Mouse (Mus musculus) hindbrain, embryonic 10.5 days (tissue): ENCODE results near the gene Ypel4. TPM values are rescaled to one million over a fixed set of nuclear protein-coding genes. Genes with fewer than 3 reads are reported as not detected.
A peak's percentile ranks its signal among the peaks of the same experiment; 100 is the strongest.

ENCODE experiments used
- DNase-seq: peaks from one replicate; pipeline ENCODE4 v3.0.0-alpha.2; 2017; ENCODE audit warnings: low spot score
- H3K27ac ChIP-seq: fragments of 300-500 bp; sonication (generic); 2 replicates; pipeline ENCODE4 v1.5.1; 2016; ENCODE audit warnings: mild to moderate bottlenecking, moderate library complexity
- H3K27me3 ChIP-seq: fragments of 300-500 bp; sonication (generic); 2 replicates; pipeline ENCODE4 v1.6.1; 2016; ENCODE audit warnings: mild to moderate bottlenecking; ENCODE audit not compliant: poor library complexity, insufficient read depth, severe bottlenecking
- H3K36me3 ChIP-seq: fragments of 300-500 bp; sonication (generic); 2 replicates; pipeline ENCODE4 v1.6.1; 2016; ENCODE audit warnings: mild to moderate bottlenecking, moderate library complexity
- H3K4me1 ChIP-seq: fragments of 300-500 bp; sonication (generic); replicated peaks from 2 replicates; pipeline ENCODE4 v1.6.1; 2016; ENCODE audit warnings: mild to moderate bottlenecking
- H3K4me3 ChIP-seq: fragments of 300-500 bp; sonication (generic); 2 replicates; pipeline ENCODE4 v1.5.1; 2016; ENCODE audit warnings: mild to moderate bottlenecking, moderate library complexity
- H3K9me3 ChIP-seq: fragments of 300-500 bp; sonication (generic); 2 replicates; pipeline ENCODE4 v1.6.1; 2016; ENCODE audit warnings: mild to moderate bottlenecking, moderate library complexity
- WGBS: fragments of 180-500 bp; shearing (Covaris S2); methylation state at CpG from one replicate; pipeline ENCODE4 v1.1.7; 2016; 5-methylcytosine and 5-hydroxymethylcytosine counted together
- polyA plus RNA-seq: library from polyadenylated mRNA; unstranded; fragments of >200 nt; fragmentation: Nextera tagmentation; extraction: Ambion mirVana; gene quantifications from 2 replicates; pipeline ENCODE4 v1.2.1, GENCODE M21; 2016

Gene Ypel4
- polyA plus RNA-seq, 1 experiment from 2014 or later, result 14.6 TPM

DNA sequence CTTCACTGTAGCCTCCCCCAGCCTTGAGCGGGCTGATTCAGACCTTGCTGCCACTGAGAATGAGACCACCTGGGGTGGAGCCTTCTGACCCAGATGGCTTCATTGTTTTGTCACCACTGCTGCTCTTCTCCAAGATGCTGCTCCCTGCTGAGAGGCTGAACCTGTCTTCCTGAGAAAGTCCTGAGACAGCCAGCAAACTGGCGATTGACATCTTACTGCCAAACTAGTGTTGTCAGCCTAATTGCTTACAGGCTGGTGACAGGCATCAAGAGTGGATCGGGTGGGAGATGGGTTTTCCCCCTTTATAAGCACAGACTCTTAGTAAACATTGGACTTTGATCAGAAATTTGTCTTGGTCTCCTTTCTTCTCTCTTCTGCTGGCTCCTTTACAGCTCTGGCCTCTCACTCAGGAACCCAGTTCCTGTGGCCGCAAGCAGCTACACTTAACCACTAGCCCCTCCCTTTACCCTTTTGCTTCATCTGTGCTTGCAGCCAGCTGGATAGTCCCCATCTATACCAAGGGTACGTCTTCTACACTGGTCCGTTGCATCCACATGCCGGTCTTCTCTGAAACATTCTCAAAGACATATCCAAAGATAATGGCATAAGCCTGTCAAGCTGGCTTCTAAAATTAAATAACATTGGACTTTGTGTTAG lies 23.3 kb downstream of the Ypel4 start:
- no peaks in the 10 kb centered on the region for H3K27me3 ChIP-seq
- H3K4me1 ChIP-seq, result peaks cover 14% of the 10 kb centered on the region; the same call in 1 of the 2 replicates
- no peak for DNase-seq
- H3K27ac ChIP-seq, result peak overlapping the region; percentile 23; the same call in 1 of the 2 replicates
- WGBS, result 58% methylated on average over 7 of the region's 7 CpGs
- H3K4me3 ChIP-seq, result no peak overlapping the region
- H3K9me3 ChIP-seq, result no peaks in the 10 kb centered on the region
- H3K36me3 ChIP-seq, result no peaks in the 10 kb centered on the region

DNA sequence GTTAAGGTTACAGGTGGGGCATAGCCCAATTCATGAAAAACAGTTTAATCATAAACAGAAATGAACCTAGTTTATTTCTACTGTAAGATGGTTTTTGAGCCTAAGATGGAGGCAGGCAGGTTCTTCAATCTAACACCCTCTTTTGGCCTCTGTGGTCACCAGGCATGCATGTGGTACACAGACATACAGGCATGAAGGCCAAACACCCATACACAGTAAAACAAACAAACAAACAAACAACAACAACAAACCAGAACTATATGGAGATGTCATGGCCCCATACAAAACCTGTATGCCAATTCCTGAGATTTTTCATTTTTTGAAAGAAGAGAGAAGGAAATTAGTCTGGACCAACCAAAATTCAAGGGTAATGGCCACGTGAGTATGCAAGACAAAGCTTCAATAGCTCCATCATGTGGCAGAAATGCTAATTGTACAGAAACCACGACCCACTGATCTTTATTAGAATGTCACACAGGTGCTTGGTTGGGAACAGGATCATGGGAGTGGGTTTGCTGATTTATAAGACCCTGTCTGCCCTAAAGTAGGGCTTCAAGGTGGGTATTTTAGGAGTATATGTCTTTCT lies 24.8 kb downstream of the Ypel4 start:
- WGBS, result 2% methylated on average over 2 of the region's 2 CpGs
- no peak overlapping the region for H3K4me3 ChIP-seq
- peaks cover 11% of the 10 kb centered on the region; the same call in 1 of the 2 replicates for H3K4me1 ChIP-seq
- no peaks in the 10 kb centered on the region for H3K36me3 ChIP-seq
- no peaks in the 10 kb centered on the region for H3K27me3 ChIP-seq
- peak; percentile 23 for DNase-seq
- no peak overlapping the region for H3K27ac ChIP-seq
- no peaks in the 10 kb centered on the region for H3K9me3 ChIP-seq

DNA sequence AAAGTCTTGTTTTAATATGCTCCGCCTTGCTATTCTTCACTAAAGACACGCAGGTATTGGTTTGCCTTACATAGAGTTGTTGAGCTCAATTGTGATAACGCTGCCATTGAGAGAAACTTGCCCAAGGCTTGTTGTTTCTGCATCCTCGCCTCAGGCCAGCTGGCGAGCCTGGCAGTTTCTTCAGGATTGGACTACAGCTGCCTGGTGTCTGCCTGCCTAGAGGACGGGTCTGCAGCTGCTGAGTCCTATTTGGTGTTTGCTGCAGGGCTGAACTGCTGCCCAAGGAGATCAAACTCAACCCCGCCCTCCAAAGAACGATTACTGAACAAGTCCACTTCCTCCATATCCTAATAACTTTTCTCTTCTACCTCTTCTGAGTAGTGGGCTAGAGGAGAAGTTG lies 26.9 kb downstream of the Ypel4 start:
- no peaks in the 10 kb centered on the region for H3K9me3 ChIP-seq
- H3K27me3 ChIP-seq, result no peaks in the 10 kb centered on the region
- WGBS, result 74% methylated on average over 8 of the region's 8 CpGs
- H3K4me1 ChIP-seq, result peaks cover 11% of the 10 kb centered on the region; the same call in 1 of the 2 replicates
- peaks cover 13% of the 10 kb centered on the region for H3K36me3 ChIP-seq
- DNase-seq, result no peak
- H3K4me3 ChIP-seq, result no peak overlapping the region
- no peak overlapping the region for H3K27ac ChIP-seq

DNA sequence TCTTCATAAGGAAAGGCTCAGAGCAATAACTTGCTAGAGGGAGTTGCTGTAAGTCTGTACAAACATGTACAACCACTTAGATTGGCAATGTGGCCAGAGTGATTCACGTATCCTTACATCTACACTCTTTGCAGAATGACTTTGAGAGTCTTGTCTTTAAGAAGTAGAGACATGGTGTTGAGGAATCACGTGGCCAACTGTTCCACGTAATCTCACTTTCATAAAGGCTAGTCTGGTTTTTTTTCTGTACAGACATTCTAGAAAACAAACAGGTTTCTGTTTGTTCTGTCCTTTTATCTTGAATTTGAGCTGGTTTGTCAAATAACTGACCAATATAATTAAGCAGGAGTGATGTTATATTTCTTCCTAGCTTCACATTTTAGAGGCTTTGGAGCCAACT lies 27.5 kb downstream of the Ypel4 start:
- Histone ChIP-seq H3K27me3 (no peaks in the 10 kb centered on the region), H3K36me3 (peaks cover 13% of the 10 kb centered on the region), H3K9me3 (no peaks in the 10 kb centered on the region), H3K4me1 (peaks cover 11% of the 10 kb centered on the region; the same call in 1 of the 2 replicates), H3K27ac (no peak overlapping the region), H3K4me3 (no peak overlapping the region)
- 85% methylated on average over 3 of the region's 3 CpGs for WGBS
- no peak for DNase-seq

DNA sequence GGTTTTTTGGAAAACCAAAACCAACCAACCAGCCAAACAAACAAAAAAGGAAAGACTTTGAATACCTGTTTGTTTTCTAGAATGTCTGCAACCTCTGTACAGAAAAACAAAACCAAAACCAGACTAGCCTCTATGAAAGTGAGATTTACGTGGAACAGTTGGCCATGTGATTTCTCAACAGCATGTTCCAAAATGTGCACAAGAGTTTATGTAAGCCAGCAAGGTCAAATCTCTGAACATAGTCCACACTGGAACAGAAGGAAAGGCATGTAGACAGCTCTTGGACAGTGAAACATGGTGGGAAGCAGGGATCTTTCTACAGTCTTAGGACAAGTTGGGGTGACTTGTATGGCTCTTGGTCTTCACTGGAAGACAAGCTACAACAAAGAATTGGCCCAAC lies 28.0 kb downstream of the Ypel4 start:
- Histone ChIP-seq H3K27ac (no peak overlapping the region), H3K36me3 (peaks cover 13% of the 10 kb centered on the region), H3K4me1 (peaks cover 9% of the 10 kb centered on the region; the same call in 1 of the 2 replicates), H3K9me3 (no peaks in the 10 kb centered on the region), H3K27me3 (no peaks in the 10 kb centered on the region), H3K4me3 (no peak overlapping the region)
- 89% methylated on average over 1 of the region's 1 CpGs for WGBS
- no peak for DNase-seq

DNA sequence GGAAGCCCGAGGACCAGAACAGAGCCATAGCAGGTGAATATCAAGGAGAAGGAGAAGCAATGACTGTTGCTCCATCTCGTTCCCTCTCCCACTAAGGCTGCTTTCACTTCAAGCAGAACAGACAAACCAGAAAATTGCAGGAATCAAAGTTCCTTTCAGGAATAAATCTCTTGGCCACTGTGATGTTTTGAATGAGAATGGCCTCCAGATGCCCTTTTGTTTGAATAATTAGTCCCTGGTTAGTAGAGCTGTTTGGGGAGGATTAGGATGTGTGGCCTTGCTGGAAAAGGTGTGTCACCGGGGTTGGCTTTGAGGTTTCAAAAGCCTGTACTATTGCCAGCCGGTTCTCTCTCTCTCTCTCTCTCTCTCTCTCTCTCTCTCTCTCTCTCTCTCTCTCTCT lies 28.4 kb downstream of the Ypel4 start:
- no peaks in the 10 kb centered on the region for H3K9me3 ChIP-seq
- no peak for DNase-seq
- no peaks in the 10 kb centered on the region for H3K27me3 ChIP-seq
- peaks cover 5% of the 10 kb centered on the region; the same call in 1 of the 2 replicates for H3K4me1 ChIP-seq
- no peak overlapping the region for H3K4me3 ChIP-seq
- no peak overlapping the region for H3K27ac ChIP-seq
- 56% methylated on average over 4 of the region's 4 CpGs for WGBS
- H3K36me3 ChIP-seq, result peaks cover 13% of the 10 kb centered on the region

DNA sequence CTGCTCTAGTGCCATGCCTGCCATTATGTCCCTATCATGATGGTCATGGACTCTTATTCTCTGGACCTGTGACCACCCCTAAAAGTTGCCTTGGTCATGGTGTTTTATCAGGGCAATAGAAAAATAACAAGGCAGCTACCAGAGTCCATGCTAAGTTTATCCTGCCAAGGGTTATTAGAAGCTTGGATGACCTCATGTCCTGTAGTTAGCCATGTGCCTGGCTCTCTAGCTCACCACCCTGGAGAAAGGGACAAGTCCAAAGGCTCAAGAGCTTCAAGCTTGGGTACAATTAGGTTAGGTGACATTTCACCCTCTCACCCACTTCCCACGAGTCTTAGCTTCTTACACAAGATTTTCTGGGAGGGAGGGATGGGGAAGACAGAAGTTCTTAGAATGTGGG lies 29.0 kb downstream of the Ypel4 start:
- no peak for DNase-seq
- Histone ChIP-seq H3K36me3 (peaks cover 13% of the 10 kb centered on the region), H3K27me3 (no peaks in the 10 kb centered on the region), H3K4me1 (0 out of 2 replicates have a peak, but pooled peaks cover 2% of the 10 kb centered on the region), H3K9me3 (no peaks in the 10 kb centered on the region), H3K4me3 (no peak overlapping the region), H3K27ac (no peak overlapping the region)
- WGBS, result 72% methylated on average over 1 of the region's 1 CpGs

DNA sequence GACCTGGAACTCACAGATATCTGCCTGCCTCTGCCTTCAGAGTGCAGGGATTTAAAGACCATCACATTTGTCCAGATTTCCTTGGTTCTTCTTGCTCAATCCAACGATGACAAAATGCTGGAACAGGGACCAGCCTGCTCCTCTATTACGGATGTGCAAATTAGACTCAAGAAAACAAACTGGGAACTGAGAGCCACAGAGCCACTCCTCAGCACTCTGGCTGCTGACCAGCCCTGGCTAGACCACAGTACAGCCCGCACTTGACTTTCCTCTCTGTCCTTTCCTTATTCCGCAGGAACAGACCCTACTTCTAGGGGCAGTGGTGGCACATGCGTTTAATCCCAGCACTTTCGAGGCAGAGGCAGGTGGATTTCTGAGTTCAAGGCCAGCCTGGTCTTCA lies 36.6 kb downstream of the Ypel4 start:
- peaks cover 25% of the 10 kb centered on the region for H3K4me1 ChIP-seq

DNA sequence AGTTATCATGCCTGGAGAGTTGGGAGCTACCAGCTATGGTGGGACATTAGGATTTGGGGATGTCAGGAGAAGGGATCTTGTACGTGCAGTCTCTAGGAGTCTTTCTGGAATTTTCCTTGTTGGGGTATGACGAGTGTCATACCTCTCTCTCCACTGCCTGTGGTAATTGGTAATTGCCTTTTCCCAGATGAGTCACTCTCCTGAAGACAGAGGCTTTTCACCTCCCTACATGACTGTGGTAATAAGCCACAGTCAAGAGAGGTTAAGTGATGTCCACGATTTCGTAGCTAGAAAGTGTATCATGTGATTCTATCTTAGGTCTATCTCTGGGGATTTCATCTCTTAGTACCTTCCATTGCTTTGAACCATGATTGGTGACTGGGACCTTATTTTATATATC lies 38.6 kb downstream of the Ypel4 start:
- 86% methylated on average over 4 of the region's 4 CpGs for WGBS
- H3K4me1 ChIP-seq, result peaks cover 29% of the 10 kb centered on the region
- H3K36me3 ChIP-seq, result 0 out of 2 replicates have a peak, but pooled peaks cover 3% of the 10 kb centered on the region
- no peak for DNase-seq
- H3K4me3 ChIP-seq, result no peak overlapping the region
- H3K27ac ChIP-seq, result no peak overlapping the region
- H3K9me3 ChIP-seq, result no peaks in the 10 kb centered on the region
- no peaks in the 10 kb centered on the region for H3K27me3 ChIP-seq

More for the DNA sequence above, 36.6 kb downstream of the Ypel4 start:
- Histone ChIP-seq H3K27ac (no peak overlapping the region; the same call in 1 of the 2 replicates), H3K36me3 (peaks cover 4% of the 10 kb centered on the region), H3K9me3 (no peaks in the 10 kb centered on the region), H3K4me3 (no peak overlapping the region), H3K27me3 (no peaks in the 10 kb centered on the region)
- DNase-seq, result no peak
- 77% methylated on average over 6 of the region's 6 CpGs for WGBS

DNA sequence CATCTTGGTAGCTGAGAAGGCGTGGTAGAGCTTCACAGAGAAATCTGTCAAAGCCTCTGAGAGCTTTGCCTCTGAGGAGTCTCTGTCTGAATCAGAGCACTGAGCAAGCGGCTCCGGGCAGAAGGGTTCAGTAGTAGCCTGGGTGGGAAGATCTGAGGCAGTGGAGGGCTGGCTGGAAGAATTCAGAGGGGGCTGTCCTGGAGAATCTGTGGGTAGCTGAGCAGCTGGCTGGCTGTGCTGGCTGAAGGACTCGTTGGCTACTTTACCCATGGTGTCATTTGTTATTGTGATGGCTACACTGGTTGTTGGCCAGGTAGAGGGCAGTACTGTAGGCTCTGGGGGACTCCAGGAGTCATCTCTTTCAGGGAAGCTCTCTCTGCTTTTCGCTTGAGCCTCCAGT lies 39.3 kb downstream of the Ypel4 start:
- Histone ChIP-seq H3K36me3 (0 out of 2 replicates have a peak, but pooled peaks cover 3% of the 10 kb centered on the region), H3K27ac (peak overlapping the region; percentile 87), H3K9me3 (no peaks in the 10 kb centered on the region), H3K4me3 (no peak overlapping the region), H3K4me1 (peaks cover 29% of the 10 kb centered on the region), H3K27me3 (no peaks in the 10 kb centered on the region)
- 76% methylated on average over 5 of the region's 5 CpGs for WGBS
- DNase-seq, result no peak

DNA sequence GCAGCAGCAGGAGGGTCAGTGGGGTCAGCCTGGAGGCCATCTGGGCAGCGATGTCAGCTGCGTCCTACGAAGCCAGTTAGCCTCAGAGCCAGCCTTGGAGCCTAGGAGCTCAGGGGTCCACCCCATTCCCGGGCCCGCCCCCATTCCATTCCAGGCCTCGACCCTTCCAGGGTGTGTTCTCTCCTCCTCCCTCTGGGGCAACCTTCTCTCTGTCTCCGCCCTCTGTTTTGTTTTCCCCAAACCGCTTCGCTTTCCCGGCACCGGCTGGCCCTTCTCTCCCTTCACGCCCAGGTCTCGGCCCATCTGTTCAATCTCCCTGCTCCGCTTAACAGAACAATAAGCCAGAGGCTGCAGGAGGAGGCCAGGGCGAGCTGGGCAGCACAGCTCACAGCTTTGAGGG lies 40.9 kb downstream of the Ypel4 start:
- H3K27me3 ChIP-seq, result no peaks in the 10 kb centered on the region
- peak overlapping the region; percentile 44 for H3K4me3 ChIP-seq
- no peaks in the 10 kb centered on the region for H3K9me3 ChIP-seq
- 0 out of 2 replicates have a peak, but pooled peaks cover 3% of the 10 kb centered on the region for H3K36me3 ChIP-seq
- under 1% methylated on average over 15 of the region's 15 CpGs for WGBS
- peaks cover 29% of the 10 kb centered on the region for H3K4me1 ChIP-seq
- DNase-seq, result peak; percentile 91
- peak overlapping the region; percentile 87 for H3K27ac ChIP-seq

DNA sequence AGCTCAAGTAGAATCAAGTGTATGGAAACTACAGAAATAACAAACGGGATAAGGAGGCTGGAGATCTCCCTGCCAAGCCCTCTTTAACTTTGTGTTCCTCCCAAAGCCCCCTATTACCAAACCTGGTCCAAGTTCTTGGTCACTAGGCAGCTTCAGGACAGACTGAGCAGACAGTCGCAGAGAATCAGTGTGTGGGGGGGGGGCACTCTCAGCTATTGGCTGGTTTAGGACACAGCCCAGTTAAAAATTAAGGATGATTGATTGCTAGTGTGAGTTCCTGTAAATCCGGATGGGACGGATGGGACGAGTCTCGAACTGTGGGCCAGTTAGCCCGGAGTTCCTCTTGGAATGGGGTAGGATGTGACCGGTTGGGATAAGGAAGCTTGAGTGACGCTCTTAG lies 41.4 kb downstream of the Ypel4 start, which contains the start of gene Serping1:
Gene Serping1 (minus strand): TSS at position 204 of the 400 bp plus-strand sequence.
- no peaks in the 10 kb centered on the region for H3K27me3 ChIP-seq
- 58% methylated on average over 9 of the region's 9 CpGs for WGBS
- DNase-seq, result peak; percentile 40

DNA sequence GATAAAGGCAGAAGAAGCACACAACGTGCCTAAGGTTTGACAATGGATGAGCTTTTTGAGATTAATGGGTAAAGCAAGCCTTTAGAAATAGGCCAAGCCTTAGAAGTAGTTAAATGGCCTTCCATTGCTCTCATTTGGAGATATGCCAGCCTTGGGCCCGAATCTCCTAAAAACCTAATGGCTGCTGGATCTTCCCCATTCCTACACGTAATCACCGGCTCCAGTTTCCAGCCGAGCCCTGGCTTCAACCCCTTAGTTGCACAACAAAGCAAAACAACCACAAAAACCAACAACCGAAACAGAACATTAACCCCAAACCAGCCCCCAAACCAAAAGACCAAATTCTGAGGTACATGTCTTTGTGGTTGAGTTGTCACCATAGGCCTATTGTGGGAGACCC lies 41.8 kb downstream of the Ypel4 start:
- H3K4me1 ChIP-seq, result peaks cover 29% of the 10 kb centered on the region
- H3K4me3 ChIP-seq, result no peak overlapping the region; the same call in 1 of the 2 replicates
- no peaks in the 10 kb centered on the region for H3K27me3 ChIP-seq
- H3K36me3 ChIP-seq, result no peaks in the 10 kb centered on the region
- no peaks in the 10 kb centered on the region for H3K9me3 ChIP-seq
- no peak for DNase-seq
- peak overlapping the region; percentile 87 for H3K27ac ChIP-seq
- WGBS, result 84% methylated on average over 6 of the region's 6 CpGs

More for the DNA sequence above, 41.4 kb downstream of the Ypel4 start, which contains the start of gene Serping1:
- Histone ChIP-seq H3K9me3 (no peaks in the 10 kb centered on the region), H3K36me3 (0 out of 2 replicates have a peak, but pooled peaks cover 3% of the 10 kb centered on the region), H3K4me3 (peak within 1 kb of the TSS; percentile 44), H3K27ac (peak within 1 kb of the TSS; percentile 87), H3K4me1 (peaks cover 29% of the 10 kb centered on the region)
